Mouse (Mus musculus) heart, adult 18-20 months (tissue): ENCODE measurements at regions not wholly inside any gene's neighbourhood (a gene's known extent, or its start where the extent isn't known, plus 50 kb on each side); places are given as distances from the start of the nearest gene placed in this dataset.

Source experiments
- DNase-seq, 2 experiments: peaks; one replicate each; pipeline ENCODE4 v3.0.0; 2021 to 2022; ENCODE audit warnings: mixed read lengths in 1 of 2

- DNase-seq: no peak
These were observed 1059.1 kb downstream of the Diaph2 start for GRCm38 (mm10) chrX:130808530-130809235.

GRCm38 (mm10) chrX:130818916-130819315 lies 1069.4 kb downstream of the Diaph2 start:
- DNase-seq: no peak

GRCm38 (mm10) chrX:130819707-130820106 lies 1070.2 kb downstream of the Diaph2 start:
- no peak for DNase-seq

GRCm38 (mm10) chrX:130820168-130820567 lies 1070.6 kb downstream of the Diaph2 start:
- DNase-seq: no peak

- no peak for DNase-seq
These were observed 1074.4 kb downstream of the Diaph2 start for GRCm38 (mm10) chrX:130823943-130824342.

- no peak for DNase-seq
These were observed 1086.3 kb downstream of the Diaph2 start for GRCm38 (mm10) chrX:130835835-130836234.

- no peak for DNase-seq
These were observed 1093.6 kb downstream of the Diaph2 start for GRCm38 (mm10) chrX:130843141-130843540.

- DNase-seq: no peak
These were observed 1117.0 kb downstream of the Diaph2 start for GRCm38 (mm10) chrX:130866506-130866905.

- no peak for DNase-seq
These were observed 1124.6 kb downstream of the Diaph2 start for GRCm38 (mm10) chrX:130874157-130874556.

- peak in 1 of 2 experiments; percentile 0 for DNase-seq
These were observed 1125.7 kb downstream of the Diaph2 start for GRCm38 (mm10) chrX:130875289-130875688.

GRCm38 (mm10) chrX:130876120-130876519 lies 1126.6 kb downstream of the Diaph2 start:
- no peak for DNase-seq
